Mouse (Mus musculus) stomach, postnatal 0 days (tissue): ENCODE results near the gene Ddx10.

ENCODE experiments used
- CTCF ChIP-seq: IDR thresholded peaks from 2 replicates; pipeline ENCODE4 v1.5.1; 2016; ENCODE audit warnings: antibody characterized with exemption, low read depth, mild to moderate bottlenecking, moderate library complexity
- EP300 ChIP-seq: optimal IDR thresholded peaks from 2 replicates; pipeline ENCODE3; 2016; ENCODE audit warnings: antibody characterized with exemption

DNA sequence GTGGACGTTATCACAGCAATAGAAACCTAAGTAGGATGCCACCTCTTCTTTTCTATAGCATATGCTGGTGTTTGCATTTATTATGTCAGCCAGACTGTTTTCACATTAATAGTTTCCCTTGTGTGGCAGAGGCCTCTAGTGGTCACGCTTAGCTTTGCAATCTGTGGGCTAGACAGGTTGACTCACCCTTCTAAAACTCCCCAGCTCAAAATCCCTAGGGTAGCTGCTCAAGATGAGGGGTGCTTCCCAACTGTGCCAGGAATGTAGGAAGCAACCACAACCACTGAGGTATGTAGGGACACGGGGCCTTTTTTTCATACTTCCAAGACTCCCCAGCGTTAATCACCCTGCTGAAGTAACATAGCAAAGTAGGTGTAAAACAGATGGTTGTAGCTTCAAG is 103.6 kb downstream of the Ddx10 start:
- TF ChIP-seq CTCF (peak; percentile 90), EP300 (no peak)
